Mouse (Mus musculus) liver, embryonic 14.5 days (tissue): ENCODE measurements around the gene Cxcl10. TPM values are rescaled to one million over a fixed set of nuclear protein-coding genes. Genes with fewer than 3 reads are reported as not detected.

Experiments
- ATAC-seq: fragments of 200-750 bp; cut with Nextera tagmentation; 2 replicates; pipeline ENCODE4 v1.8.0; 2017; ENCODE audit warnings: moderate number of reproducible peaks, mild to moderate bottlenecking, moderate library complexity; ENCODE audit not compliant: insufficient read depth
- DNase-seq, 3 experiments: peaks; one replicate each; pipeline ENCODE4 v3.0.0-alpha.2; 2012 to 2013; ENCODE audit warnings: low read depth in 3 of 3, low spot score in 3 of 3
- H3K27ac ChIP-seq: fragments of 300-500 bp; sonication (generic); 2 replicates; pipeline ENCODE4 v1.5.1; 2014; ENCODE audit warnings: moderate library complexity, mild to moderate bottlenecking, control low read depth, inconsistent platforms
- H3K27me3 ChIP-seq: fragments of 300-500 bp; sonication (generic); 2 replicates; pipeline ENCODE4 v1.6.1; 2014; ENCODE audit warnings: mild to moderate bottlenecking, low read length, moderate library complexity; ENCODE audit not compliant: control insufficient read depth, insufficient read depth
- H3K36me3 ChIP-seq: fragments of 300-500 bp; sonication (generic); replicated peaks from 2 replicates; pipeline ENCODE4 v1.6.1; 2014; ENCODE audit warnings: low read depth; ENCODE audit not compliant: control insufficient read depth, insufficient read depth
- H3K4me1 ChIP-seq, 2 experiments: fragments of 200-500 bp in 1 of 2; fragments of 300-500 bp in 1 of 2; sonication (generic) in 1 of 2; replicated peaks; 2 replicates each; pipeline ENCODE4 v1.6.1; 2012 to 2014; ENCODE audit warnings: antibody characterized with exemption in 1 of 2, inconsistent platforms in 1 of 2, low read length in 1 of 2; ENCODE audit not compliant: control insufficient read depth in 2 of 2, insufficient read depth in 2 of 2
- H3K4me2 ChIP-seq: fragments of 300-500 bp; sonication (generic); 2 replicates; pipeline ENCODE4 v1.6.1; 2014; ENCODE audit warnings: low read depth, mild to moderate bottlenecking, control low read depth, moderate library complexity
- H3K4me3 ChIP-seq, 2 experiments: fragments of 200-500 bp in 1 of 2; fragments of 300-500 bp in 1 of 2; sonication (generic) in 1 of 2; 2 replicates each; pipeline ENCODE4 v1.5.1; 2012 to 2014; ENCODE audit warnings: low read depth in 2 of 2, low read length in 2 of 2, mild to moderate bottlenecking in 2 of 2, control low read depth in 1 of 2, inconsistent platforms in 1 of 2, moderate library complexity in 1 of 2; ENCODE audit not compliant: insufficient read depth in 1 of 2
- H3K9ac ChIP-seq: fragments of 300-500 bp; sonication (generic); replicated peaks from 2 replicates; pipeline ENCODE4 v1.6.1; 2014; ENCODE audit warnings: mild to moderate bottlenecking, control low read depth, moderate library complexity
- H3K9me3 ChIP-seq: fragments of 300-500 bp; sonication (generic); 2 replicates; pipeline ENCODE4 v1.6.1; 2016; ENCODE audit warnings: low read length, mixed read lengths; ENCODE audit not compliant: control insufficient read depth
- CTCF ChIP-seq: IDR thresholded peaks from 2 replicates; pipeline ENCODE4 v1.5.1; 2016; ENCODE audit warnings: antibody characterized with exemption, low read depth, control low read depth
- EP300 ChIP-seq: IDR thresholded peaks from 2 replicates; pipeline ENCODE4 v1.6.1; 2016; ENCODE audit warnings: antibody characterized with exemption, low read depth
- WGBS: fragments of 180-500 bp; shearing (Covaris S2); extraction: QIAGEN DNeasy Blood & Tissue Kit; methylation state at CpG from one replicate; pipeline ENCODE4 v1.1.7; 2014; ENCODE audit not compliant: insufficient replicate concordance; 5-methylcytosine and 5-hydroxymethylcytosine counted together
- polyA plus RNA-seq, 2 experiments: library from polyadenylated mRNA; depleted of rRNA in 1 of 2; stranded (reverse) in 1 of 2; unstranded in 1 of 2; fragments of >200 nt; fragmentation: Nextera tagmentation in 1 of 2; extraction: Ambion mirVana in 1 of 2; gene quantifications; 2 replicates each; pipeline versions ENCODE4 v1.2.1 to v1.2.3; 2012 to 2014

Cxcl10 gene
- polyA plus RNA-seq, 2 experiments: 4.8 to 10.0 TPM

DNA sequence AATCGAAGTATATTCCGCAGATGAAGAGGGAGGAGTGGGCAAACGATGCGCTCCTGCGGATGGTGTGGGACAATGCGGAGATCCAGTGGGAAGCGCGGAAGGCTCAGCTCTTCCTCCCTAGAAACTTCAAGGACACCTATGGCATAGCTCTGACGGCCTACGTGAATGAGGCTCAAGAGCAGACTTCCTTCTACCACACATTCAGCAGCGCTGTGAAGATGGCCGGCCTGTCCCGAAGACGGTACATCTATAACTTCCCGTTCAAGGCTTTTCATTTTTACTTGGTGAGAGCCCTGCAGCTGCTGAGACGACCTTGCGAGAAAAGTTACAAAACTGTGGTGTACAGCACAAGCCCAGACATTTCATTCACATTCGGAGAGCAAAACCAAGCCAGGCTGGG lies 43.9 kb upstream of the Cxcl10 start:
- DNase-seq (no peak), ATAC-seq (no peak)
- no peaks in the 10 kb centered on the region for H3K36me3 ChIP-seq
- peaks cover 23% of the 10 kb centered on the region for H3K27me3 ChIP-seq
- peak overlapping the region; percentile 57 for H3K4me2 ChIP-seq
- H3K27ac ChIP-seq: no peak overlapping the region
- H3K4me1 ChIP-seq: peaks cover 21 to 37% of the 10 kb centered on the region in 2 experiments
- H3K4me3 ChIP-seq: peak overlapping the region; percentile 5 to 7; a peak in 3 of 4 replicates
- WGBS: 38% methylated on average over 18 of the region's 18 CpGs
- no peaks in the 10 kb centered on the region for H3K9me3 ChIP-seq
- H3K9ac ChIP-seq: no peak overlapping the region
- TF ChIP-seq CTCF (no peak), EP300 (no peak)

DNA sequence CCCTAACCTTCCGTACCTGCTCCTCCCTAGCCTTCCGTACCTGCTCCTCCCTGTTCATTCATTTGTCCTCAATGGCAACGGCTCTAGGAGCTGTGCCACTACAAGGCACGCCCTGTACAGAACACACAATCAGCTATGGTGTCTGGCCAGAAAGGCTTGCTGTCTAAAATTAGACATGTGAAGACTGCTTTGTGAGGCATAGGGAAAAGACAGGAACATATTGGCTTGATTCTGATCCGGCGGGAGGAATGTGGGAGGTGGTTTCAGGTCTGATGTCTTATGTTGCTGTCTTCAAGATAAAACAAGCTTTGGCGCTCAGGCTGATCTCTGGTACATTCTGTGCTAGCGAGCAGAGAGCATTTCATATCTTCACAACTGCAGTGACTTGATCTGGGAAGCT lies 41.9 kb upstream of the Cxcl10 start:
- ATAC-seq (no peak), DNase-seq (no peak)
- no peak overlapping the region for H3K27ac ChIP-seq
- H3K4me1 ChIP-seq: peaks cover 12 to 27% of the 10 kb centered on the region in 2 experiments
- 57% methylated on average over 8 of the region's 8 CpGs for WGBS
- no peak for TF ChIP-seq EP300
- no peak for TF ChIP-seq CTCF
- H3K9ac ChIP-seq: no peak overlapping the region
- H3K36me3 ChIP-seq: no peaks in the 10 kb centered on the region
- peaks cover 23% of the 10 kb centered on the region for H3K27me3 ChIP-seq
- no peak overlapping the region for H3K4me2 ChIP-seq
- H3K4me3 ChIP-seq: no peak overlapping the region
- no peaks in the 10 kb centered on the region for H3K9me3 ChIP-seq

DNA sequence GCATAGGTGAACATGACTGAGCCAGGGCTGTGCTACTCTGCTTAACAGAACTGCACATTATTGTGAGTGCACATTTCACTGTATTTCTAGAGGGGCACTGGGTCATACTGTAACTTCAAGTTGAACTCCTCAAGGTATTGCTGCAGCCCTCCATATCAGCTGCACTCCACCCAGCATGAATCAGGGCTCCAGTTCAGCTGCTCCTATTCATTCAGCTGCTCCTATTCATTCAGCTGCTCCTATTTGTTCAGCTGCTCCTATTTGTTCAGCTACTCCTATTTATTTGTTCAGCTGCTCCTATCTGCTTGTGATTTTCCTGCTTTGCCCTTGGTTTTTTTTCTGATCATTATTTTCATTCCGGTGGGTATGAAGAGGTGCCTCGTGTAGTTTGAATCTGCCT lies 41.3 kb upstream of the Cxcl10 start:
- peaks cover 23% of the 10 kb centered on the region for H3K27me3 ChIP-seq
- H3K4me3 ChIP-seq: no peak overlapping the region
- peaks cover 9 to 23% of the 10 kb centered on the region in 2 experiments for H3K4me1 ChIP-seq
- H3K27ac ChIP-seq: no peak overlapping the region
- TF ChIP-seq CTCF: no peak
- no peak for TF ChIP-seq EP300
- H3K36me3 ChIP-seq: no peaks in the 10 kb centered on the region
- H3K4me2 ChIP-seq: no peak overlapping the region
- DNase-seq (no peak), ATAC-seq (no peak)
- H3K9me3 ChIP-seq: no peaks in the 10 kb centered on the region
- H3K9ac ChIP-seq: no peak overlapping the region
- WGBS: 66% methylated on average over 2 of the region's 2 CpGs

DNA sequence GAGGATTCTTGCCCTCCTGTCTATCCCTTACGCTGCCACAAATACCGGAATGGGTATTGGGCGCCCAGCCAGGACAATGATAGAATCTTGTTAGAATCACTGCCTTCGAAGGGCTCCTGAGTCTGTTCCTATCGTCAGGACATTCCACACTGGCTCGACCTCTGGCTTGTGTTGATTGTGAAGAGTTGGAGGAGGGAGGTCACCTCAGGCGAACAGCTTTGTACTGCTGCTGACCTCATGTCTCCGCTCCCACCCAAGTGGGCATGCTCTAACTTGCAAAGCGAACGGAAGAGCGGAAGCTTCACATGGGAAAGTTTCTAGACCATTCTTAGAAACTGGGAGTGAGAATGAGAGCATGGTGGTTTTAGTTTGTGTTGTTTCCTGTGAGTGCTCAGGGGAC lies 38.7 kb upstream of the Cxcl10 start:
- Histone ChIP-seq H3K27ac (no peak overlapping the region), H3K27me3 (peaks cover 19% of the 10 kb centered on the region), H3K36me3 (no peaks in the 10 kb centered on the region), H3K9me3 (no peaks in the 10 kb centered on the region), H3K4me2 (no peak overlapping the region), H3K4me1 (peaks cover 0 to 6% of the 10 kb centered on the region in 2 experiments; a peak in 2 of 4 replicates), H3K9ac (no peak overlapping the region), H3K4me3 (no peak overlapping the region)
- no peak for TF ChIP-seq EP300
- TF ChIP-seq CTCF: no peak
- ATAC-seq (no peak), DNase-seq (no peak)
- 61% methylated on average over 11 of the region's 11 CpGs for WGBS

DNA sequence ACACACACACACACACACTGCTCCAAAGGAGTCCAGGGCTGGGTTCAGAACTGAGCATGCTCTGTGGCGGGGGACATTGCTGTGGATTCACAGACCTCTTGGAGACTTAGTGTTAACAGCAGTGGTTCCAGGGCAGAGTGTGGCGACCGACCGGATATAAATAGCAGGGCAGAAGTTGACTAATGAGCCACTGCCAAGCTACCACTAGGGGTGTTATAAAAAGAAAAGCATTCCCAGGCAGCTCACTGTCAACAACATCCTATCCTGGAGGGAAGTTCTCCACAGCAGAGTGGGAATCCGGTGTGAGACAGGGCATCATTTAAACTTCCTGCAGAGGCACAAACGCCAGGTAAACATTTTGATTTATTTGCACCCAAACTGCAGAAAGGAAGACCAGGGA lies 38.0 kb upstream of the Cxcl10 start:
- DNase-seq: no peak
- H3K9me3 ChIP-seq: no peaks in the 10 kb centered on the region
- peaks cover 11% of the 10 kb centered on the region for H3K27me3 ChIP-seq
- peaks cover 0 to 3% of the 10 kb centered on the region in 2 experiments; a peak in 1 of 4 replicates for H3K4me1 ChIP-seq
- no peaks in the 10 kb centered on the region for H3K36me3 ChIP-seq
- 22% methylated on average over 6 of the region's 6 CpGs for WGBS
- H3K4me3 ChIP-seq: no peak overlapping the region
- no peak for ATAC-seq
- H3K27ac ChIP-seq: no peak overlapping the region
- no peak overlapping the region for H3K9ac ChIP-seq
- H3K4me2 ChIP-seq: no peak overlapping the region
- TF ChIP-seq EP300 (no peak), CTCF (no peak)
